Mouse (Mus musculus) heart, adult 11 months (tissue): Measurements from ENCODE around the gene Kdelr2.

Source experiments
- DNase-seq: peaks from one replicate; pipeline ENCODE4 v3.0.0; 2022

Kdelr2 gene

DNA sequence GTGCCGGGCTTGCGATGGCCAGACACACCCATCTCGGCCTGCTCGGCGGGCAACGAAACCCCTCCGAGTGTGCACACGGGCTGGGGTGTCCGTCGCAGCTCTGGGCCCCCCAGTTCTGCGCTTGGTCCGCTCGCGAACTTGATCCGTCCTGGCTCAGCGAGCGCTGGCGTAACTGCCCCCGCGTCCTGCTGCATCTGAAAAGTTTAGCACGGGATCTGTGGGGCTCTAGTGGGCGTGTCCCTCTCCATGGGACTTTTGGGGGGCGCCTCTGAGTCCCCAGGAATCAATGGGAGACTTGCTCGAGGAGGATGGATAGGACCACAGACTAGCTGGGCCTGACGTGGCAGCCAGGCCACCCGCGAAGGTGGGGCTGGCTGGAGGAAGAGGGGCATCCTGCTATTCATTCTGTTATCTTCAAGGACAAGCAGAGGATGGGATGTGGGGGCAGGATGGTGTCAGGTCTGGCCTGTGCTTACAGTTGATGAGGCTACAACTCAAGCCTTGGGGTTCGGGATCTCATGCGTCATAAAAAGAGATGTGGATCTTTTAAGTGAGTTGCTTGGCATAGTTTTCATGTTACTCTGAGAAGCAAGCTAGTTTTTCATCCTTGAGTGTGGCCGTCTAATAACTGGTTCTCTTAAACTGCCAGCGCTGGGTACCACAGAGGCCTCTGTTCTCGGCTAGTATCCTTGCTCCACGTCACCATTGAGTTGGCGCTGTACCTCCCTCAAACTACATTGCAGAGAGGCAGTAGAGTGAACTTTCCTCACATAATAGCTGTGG is 701 bp downstream of the Kdelr2 start:
- peak; percentile 94 for DNase-seq

GRCm38 (mm10) chr5:143405200-143405599 is 1.6 kb downstream of the Kdelr2 start:
- DNase-seq = no peak

DNA sequence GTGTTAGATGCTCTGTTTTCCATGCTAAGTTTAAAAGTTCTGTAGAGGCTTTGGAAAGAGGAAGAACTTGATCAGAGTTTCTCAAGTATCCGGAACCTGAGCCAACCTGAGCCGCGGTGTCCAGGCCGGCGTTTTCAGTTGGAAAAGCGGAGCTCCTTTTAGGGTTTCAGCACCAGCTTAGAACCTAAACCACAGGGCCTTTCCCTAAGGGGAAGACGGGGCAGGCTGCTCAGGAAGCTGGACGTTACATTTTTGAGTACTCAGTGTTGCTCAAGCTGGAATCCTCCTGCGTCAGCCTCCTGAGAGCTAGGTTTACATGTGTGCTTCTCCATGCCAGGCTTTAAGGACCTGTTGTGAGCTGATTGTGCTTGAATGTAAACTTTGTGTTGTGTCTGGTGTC is 2.9 kb downstream of the Kdelr2 start:
- DNase-seq = no peak

DNA sequence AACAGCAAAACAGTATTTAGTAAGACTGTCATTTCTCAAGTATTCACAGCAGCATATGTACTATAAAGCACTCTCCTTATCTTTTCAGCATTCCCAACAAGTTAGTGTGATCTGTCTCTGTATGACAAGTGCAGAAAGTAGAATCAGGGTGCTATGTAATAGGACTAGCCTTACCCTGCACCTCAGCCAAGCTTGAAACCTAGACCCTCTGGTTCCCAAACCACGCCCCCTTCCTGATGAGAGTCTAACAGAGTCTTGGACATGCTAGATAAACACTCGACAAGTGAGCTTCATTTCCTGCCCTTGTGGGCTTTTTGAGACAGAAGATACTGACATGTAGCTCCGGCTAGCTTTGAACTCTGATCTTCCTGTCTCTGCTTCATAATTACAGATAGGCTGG is 5.6 kb downstream of the Kdelr2 start:
- DNase-seq = no peak

- no peak for DNase-seq
Measured at GRCm38 (mm10) chr5:143410841-143411395, 7.3 kb downstream of the Kdelr2 start.

DNA sequence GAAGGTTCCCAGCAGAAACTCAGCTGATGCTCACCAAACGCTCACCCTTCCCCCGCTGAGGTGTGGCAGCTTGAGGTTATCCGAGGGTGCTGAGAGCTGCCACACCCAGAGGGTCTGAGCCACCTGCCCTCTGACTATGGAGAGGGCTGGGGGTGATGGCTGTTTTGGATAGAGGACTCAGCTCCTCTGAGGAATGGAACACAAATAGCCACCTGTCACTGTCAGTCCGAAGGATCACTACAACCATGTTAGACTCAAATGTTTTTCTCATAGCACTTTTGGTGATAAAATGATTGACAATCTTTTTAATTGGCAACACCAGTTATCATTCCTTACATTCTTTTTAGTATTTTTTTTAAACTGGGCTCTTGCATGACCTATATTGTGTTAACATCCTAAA is 17.8 kb downstream of the Kdelr2 start:
- DNase-seq = peak; percentile 86

- no peak for DNase-seq
Measured at GRCm38 (mm10) chr5:143422990-143423389, 19.4 kb downstream of the Kdelr2 start.

DNA sequence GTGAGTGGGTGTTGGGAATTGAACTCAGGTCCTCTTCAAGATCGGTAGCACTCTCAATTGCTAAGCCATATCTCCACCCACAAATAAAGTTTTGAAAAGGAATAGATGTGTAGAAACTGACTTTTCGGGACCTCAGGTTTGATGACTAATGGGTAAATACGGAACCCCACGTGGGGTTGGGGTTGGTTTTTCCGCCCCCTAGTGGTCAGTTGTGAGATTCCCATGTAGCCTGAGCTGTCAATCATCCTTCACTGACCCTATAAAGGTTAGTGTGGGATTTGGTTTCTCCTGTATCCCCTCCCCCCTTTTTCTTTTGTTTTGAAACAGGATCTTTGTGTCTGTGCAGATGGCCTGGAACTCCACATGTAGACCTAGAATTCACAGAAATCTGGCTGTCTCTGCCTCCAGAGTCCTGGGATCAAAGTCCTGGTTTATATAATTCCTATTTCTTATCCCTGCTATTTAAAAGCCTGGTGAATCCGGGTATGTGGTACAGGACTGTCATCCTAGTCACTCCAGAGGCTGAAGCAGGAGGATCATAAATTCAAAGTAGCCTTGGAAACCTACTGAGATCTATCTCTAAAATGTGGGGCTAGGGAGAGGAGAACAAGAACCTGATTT is 20.4 kb downstream of the Kdelr2 start:
- peak; percentile 95 for DNase-seq

- DNase-seq = peak; percentile 91
Measured at GRCm38 (mm10) chr5:143434421-143434820, 30.8 kb downstream of the Kdelr2 start.

DNA sequence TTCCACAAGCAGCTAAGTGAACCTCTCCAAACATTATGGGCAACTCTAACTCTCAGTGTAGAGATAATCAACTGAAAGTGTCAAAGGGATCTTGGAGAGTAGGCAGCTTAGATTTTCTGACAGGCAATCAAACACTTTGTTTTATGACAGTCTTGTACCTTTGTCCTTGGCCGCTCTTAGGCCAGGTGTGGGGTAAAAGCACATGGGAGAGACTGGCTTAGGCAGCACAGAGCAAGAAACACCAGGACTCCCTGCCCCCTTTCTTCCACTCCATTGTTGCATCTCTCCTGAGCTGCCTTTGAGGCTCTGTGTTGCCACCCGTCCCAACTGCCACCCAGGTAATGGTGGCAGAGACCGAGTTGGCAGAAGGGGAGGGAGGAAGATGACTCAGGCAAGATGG is 37.7 kb downstream of the Kdelr2 start:
- peak; percentile 65 for DNase-seq

- peak; percentile 44 for DNase-seq
Measured at GRCm38 (mm10) chr5:143441753-143442152, 38.1 kb downstream of the Kdelr2 start.

GRCm38 (mm10) chr5:143463671-143464070 is 60.0 kb downstream of the Kdelr2 start:
- peak; percentile 90 for DNase-seq

DNA sequence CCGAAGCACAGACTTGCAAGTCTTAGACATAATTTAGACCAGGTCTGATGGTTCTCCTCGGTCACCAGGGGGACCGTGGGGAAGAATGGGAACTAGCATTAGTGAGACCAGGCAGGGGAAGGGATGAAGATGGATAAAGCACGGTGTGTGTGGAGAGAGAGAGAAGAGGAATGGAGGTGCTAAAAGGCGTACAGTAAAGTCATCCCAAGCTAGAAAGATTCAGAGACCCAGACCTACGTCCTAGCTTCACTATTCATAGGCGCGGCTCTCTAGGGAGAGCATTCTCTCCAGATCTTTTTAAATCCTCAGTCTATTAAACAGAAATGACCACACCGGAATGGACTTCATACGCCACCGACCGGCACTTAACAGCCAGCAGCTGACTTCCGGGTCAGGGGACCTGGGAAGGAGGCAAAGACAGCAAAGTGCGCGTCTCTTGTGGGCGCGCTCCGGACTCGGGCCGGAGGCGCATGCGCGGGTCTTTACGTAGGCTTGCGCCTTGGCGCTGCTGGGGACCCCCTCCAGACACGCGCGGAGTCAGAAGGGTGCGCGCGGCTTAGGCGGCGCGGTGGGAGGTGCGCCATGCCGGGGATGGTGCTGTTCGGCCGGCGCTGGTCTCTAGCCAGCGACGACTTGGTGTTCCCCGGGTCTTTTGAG is 60.6 kb downstream of the Kdelr2 start, which contains the start of gene Daglb:
TSS of gene Daglb (plus strand) at position 485 of the 657 bp plus-strand sequence.
- peak; percentile 99 for DNase-seq

DNA sequence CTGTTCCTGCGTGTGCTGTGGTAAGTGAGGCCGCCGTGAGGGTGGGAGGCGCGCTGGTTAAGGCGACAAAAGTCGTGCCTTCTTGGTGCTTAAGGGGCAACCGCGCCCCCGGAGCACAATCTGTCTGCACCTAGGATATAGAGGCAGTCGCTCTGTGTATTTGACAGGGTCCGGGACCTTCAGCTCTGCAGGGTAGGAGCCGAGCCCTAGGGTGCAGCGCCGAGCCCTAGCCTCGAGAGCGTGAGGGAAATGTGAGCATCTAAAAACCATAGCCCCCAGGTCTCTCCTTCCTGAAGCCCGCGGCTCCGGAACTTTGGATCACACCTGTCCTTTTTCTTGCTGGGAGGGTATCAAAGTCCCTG is 61.1 kb downstream of the Kdelr2 start:
- DNase-seq = no peak

GRCm38 (mm10) chr5:143465156-143466085 is 61.8 kb downstream of the Kdelr2 start:
- peak; percentile 86 for DNase-seq

- peak; percentile 87 for DNase-seq
Measured at GRCm38 (mm10) chr5:143466891-143467669, 63.4 kb downstream of the Kdelr2 start.

DNA sequence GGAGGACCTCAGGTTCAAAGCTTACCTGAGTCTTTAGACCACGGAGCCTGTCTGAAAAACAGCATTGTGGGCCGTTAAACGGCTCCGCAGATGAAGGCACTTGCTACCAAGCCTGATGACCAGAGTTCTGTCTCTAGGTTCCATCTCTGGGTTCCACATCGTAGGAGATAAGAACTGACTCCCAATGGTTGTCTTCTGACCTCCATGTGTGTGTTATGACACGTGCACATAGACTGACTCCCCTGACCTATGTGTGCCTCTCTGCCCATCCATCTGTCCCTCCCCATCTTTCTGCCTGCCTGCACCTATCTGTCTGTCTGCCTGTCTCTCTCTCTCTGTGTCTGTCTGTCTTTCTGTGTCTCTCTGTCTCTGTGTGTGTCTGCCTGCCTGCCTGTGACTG is 64.3 kb downstream of the Kdelr2 start:
- peak; percentile 73 for DNase-seq

GRCm38 (mm10) chr5:143469628-143470027 is 66.0 kb downstream of the Kdelr2 start:
- DNase-seq = peak; percentile 83

DNA sequence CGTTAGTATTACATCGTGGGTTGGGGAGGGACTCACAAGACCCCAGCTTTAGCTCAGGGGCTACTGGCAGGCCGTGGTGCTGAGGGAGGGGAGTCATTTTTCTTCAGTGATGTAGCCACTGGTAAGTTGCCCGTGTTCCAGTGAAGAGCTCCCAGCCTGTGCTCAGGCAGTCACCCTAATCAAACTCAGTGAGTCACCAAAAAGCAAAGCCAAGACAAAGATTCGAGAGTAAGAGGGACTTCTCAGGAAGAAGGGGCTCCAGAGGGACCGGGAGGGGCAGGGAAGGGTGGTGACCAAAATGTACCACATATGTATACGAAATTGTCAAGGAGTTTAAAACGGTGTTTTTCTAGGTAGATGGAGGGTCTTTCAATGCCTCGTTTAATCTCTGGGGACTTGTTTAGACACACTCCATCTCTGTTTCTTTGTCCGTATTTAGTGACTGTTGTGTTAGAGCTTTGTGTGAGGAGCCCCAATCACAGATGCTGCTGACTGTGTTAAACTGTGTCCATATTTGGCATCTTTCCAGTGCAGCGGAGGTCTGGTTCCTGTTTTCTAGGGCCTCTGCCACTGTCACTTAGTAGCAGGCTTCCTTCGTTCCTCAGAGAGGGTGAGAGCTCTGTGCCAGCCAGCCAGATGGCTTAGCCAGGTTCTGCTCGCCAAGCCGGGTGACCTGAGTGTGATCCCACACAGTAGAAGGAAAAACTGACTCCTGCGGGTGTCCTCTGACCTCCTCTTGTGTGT is 67.0 kb downstream of the Kdelr2 start:
- DNase-seq = peak; percentile 98

DNA sequence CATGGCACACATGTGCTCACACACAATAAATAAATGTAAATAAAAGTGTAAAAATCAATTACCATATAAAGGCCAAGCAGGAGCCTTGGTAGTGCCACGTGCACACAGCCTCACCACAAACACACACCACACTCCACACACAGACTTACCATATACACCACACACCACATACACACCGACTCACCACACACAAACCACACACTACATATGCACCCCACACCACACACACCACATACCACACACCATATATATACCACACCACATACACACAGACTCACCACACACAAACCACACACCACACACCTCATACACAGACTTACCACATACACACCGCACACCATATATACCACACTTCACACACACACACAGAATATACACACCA is 67.5 kb downstream of the Kdelr2 start:
- DNase-seq = no peak
